Mouse (Mus musculus) ES-E14 (cell line): Measurements from ENCODE around the gene Pop5. TPM values are rescaled to one million over a fixed set of nuclear protein-coding genes. Genes with fewer than 3 reads are reported as not detected.

Source experiments
- DNase-seq: peaks from one replicate; pipeline ENCODE4 v3.0.0-alpha.2; 2013; ENCODE audit warnings: low read depth, low spot score
- H3K27ac ChIP-seq: 2 replicates; pipeline ENCODE4 v1.5.1; 2012; ENCODE audit warnings: low read depth, mild to moderate bottlenecking, low read length, moderate library complexity, mixed read lengths; ENCODE audit not compliant: poor library complexity, insufficient read depth, severe bottlenecking
- H3K36me3 ChIP-seq: 2 replicates; pipeline ENCODE4 v1.6.1; 2012; ENCODE audit warnings: mild to moderate bottlenecking, low read length, moderate library complexity, mixed read lengths; ENCODE audit not compliant: control insufficient read depth, poor library complexity, insufficient read depth, severe bottlenecking
- H3K4me1 ChIP-seq, 2 experiments: fragments of 150-350 bp in 1 of 2; sonication (generic) in 1 of 2; 2 replicates each; pipeline ENCODE4 v1.6.1; 2012; ENCODE audit warnings: low read length in 2 of 2, mild to moderate bottlenecking in 1 of 2, mixed read lengths in 1 of 2; ENCODE audit not compliant: control insufficient read depth in 2 of 2, insufficient read depth in 2 of 2, poor library complexity in 1 of 2
- H3K4me3 ChIP-seq, 2 experiments: fragments of 150-350 bp in 1 of 2; sonication (generic) in 1 of 2; 2 replicates each; pipeline ENCODE4 v1.5.1; 2012; ENCODE audit warnings: low read length in 2 of 2, low read depth in 1 of 2, mild to moderate bottlenecking in 1 of 2, mixed read lengths in 1 of 2; ENCODE audit not compliant: insufficient read depth in 1 of 2, poor library complexity in 1 of 2, severe bottlenecking in 1 of 2
- H3K9ac ChIP-seq: 2 replicates; pipeline ENCODE4 v1.6.1; 2012; ENCODE audit warnings: low read depth, mild to moderate bottlenecking, low read length, mixed read lengths; ENCODE audit not compliant: poor library complexity, insufficient read depth, severe bottlenecking
- H3K9me3 ChIP-seq: fragments of 150-350 bp; sonication (generic); 2 replicates; pipeline ENCODE4 v1.6.1; 2012; ENCODE audit warnings: low read depth, mild to moderate bottlenecking, low read length; ENCODE audit not compliant: control insufficient read depth, insufficient read depth
- CHD2 ChIP-seq: IDR thresholded peaks from 2 replicates; pipeline ENCODE4 v1.6.1; 2014; ENCODE audit warnings: mild to moderate bottlenecking, low read depth, low read length, inconsistent platforms
- HCFC1 ChIP-seq: IDR thresholded peaks from 2 replicates; pipeline ENCODE4 v1.6.1; 2012; ENCODE audit warnings: low read length, inconsistent platforms, borderline replicate concordance; ENCODE audit not compliant: insufficient read depth
- MAFK ChIP-seq: IDR thresholded peaks from 2 replicates; pipeline ENCODE4 v1.6.1; 2014; ENCODE audit warnings: mild to moderate bottlenecking, low read depth, low read length, inconsistent platforms; ENCODE audit not compliant: insufficient read depth
- ZC3H11A ChIP-seq: IDR thresholded peaks from 2 replicates; pipeline ENCODE4 v1.6.1; 2012; ENCODE audit warnings: low read depth, mild to moderate bottlenecking, inconsistent platforms, low read length, borderline replicate concordance
- ZNF384 ChIP-seq: IDR thresholded peaks from 2 replicates; pipeline ENCODE4 v1.6.1; 2012; ENCODE audit warnings: low read depth, low read length, inconsistent platforms
- in situ Hi-C, 2 experiments: fragments of 600-800 bp; cut with MboI; formaldehyde crosslinking; loops; one replicate each; pipeline ENCODE4 v1.15.1; 2025; ENCODE audit warnings: low sequenced_read_pairs in 2 of 2, inconsistent platforms in 1 of 2; ENCODE audit not compliant: unreplicated experiment in 2 of 2
- total RNA-seq: library from RNA; depleted of rRNA; stranded (reverse); fragments of 300-350 nt; gene quantifications from 2 replicates; pipeline ENCODE4 v1.2.3, GENCODE M21; 2012; rRNA removed

The Pop5 gene
- total RNA-seq: 155 and 174 TPM in 2 replicates

DNA sequence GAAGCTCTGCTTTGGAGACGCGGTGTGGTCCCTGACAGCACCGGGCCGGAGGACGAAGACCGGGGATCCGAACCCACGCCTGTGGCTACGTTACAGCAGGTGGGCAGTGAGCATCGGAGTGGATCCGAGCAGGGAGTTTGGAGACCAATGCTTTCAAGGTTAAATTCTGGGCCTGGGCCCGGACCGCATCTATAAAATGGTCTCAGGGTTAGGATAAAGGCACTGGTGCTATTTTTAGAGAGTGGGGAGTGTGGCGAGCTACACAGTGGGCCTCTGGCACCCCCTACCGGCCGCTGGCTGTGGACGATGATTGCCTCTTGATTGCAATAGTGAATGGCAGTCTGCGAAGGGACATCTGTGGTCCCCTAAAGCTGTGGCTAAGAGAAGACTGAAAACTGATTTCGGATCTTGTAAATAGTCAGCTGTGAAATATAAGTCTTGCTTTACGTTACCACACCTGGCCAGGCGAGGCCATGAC is at the start of gene Pop5:
Gene Pop5 (plus strand): TSS at position 51 of the 478 bp plus-strand sequence.
- DNase-seq: peak; percentile 86
- H3K4me1 ChIP-seq: peaks cover 2 to 13% of the 10 kb centered on the region in 2 experiments; a peak in 3 of 4 replicates
- H3K9me3 ChIP-seq: no peaks in the 10 kb centered on the region
- peaks cover 11% of the 10 kb centered on the region for H3K36me3 ChIP-seq
- H3K9ac ChIP-seq: peak within 1 kb of the TSS; percentile 60
- no peak within 1 kb of the TSS for H3K27ac ChIP-seq
- TF ChIP-seq HCFC1 (peak; percentile 59; the same call in 1 of the 2 replicates), ZC3H11A (peak; percentile 68), CHD2 (no peak)
- in situ Hi-C loops: no loop called here
- peak within 1 kb of the TSS; percentile 65 to 73 for H3K4me3 ChIP-seq

DNA sequence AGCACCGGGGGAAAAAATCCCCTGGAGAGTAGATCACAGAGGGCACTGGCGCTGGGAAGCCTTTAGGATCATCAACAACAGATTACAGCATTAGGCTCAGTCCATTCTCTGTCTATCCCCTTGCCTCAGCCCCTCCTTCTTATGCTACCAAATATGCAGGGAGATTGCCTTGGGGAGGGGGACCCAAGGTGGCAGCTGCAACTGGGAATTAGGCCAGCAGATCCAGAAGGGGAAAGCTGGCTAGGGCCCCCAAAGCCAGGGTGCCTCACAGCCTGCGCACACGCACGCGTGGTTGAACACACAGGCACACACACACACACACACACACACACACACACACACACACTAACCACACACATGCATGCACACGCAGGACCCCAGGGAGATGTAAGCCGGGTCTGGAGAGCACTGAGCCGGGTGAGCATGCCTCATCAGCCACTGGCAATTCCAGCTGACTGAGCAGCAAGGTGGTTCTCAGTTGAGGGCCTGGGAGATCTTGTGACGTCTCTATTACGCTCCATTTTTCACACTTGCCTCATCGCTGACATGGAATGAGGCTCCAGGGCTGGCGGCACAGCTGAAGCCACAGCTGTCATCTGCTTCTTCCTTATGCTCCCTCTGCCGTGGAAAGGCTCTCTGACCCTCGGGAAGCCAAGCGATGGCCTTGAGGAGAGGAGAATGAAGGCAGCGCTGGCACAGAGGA is 49.1 kb upstream of the Pop5 start:
- no peak for DNase-seq
- H3K9ac ChIP-seq: peak overlapping the region; percentile 62
- H3K36me3 ChIP-seq: no peaks in the 10 kb centered on the region
- TF ChIP-seq ZC3H11A: no peak
- TF ChIP-seq HCFC1: no peak
- no peak for TF ChIP-seq MAFK
- no peak for TF ChIP-seq CHD2
- H3K9me3 ChIP-seq: no peaks in the 10 kb centered on the region
- peaks cover 6 to 15% of the 10 kb centered on the region in 2 experiments for H3K4me1 ChIP-seq
- in situ Hi-C loops: no loop called here
- no peak overlapping the region for H3K27ac ChIP-seq
- peak overlapping the region; percentile 19 to 55 for H3K4me3 ChIP-seq

DNA sequence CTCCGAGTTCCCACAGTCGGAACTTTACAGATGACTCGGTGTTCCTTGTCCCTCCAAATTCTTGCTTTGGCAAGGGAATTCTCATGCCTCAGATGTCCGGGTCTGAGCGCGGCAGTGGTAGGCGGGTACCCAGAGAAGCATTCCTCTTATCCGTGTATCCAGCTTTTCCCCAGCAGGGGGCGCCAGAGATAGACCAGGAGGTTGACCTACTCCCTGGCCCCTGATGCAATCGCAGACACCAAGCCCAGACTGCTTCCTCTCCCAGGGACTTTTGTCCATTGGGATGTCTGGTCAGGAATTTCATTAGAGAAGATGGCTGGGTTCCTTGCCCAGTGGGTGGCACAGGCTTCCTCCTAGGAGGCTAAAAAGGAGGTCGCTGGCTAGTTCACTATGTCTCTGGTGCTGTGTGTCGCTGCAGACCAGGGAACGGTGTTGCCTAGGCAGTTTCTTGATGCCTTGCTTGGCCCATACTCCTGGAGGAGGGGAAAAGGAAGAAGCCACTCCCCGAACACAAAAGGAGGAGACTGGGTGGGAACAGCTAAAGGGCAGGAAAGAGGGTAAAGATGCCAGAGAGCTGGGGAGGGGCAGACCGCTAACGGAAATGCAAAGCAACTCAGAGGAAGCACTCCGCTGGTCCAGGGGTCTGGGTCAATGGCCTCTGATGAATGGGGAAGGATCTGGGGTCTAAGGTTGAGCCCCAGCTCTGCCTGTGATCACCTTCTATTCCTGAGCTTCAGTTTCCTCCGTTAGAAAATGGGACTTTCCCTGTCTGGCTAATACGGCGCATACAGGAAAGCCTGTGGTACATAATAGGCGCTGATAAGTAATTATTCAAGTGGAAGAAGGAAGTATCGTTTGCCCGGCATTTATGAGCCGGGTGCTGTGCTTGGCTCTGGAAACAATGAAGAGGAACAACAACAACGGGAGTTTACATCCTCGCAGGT is 48.2 kb upstream of the Pop5 start:
- Histone ChIP-seq H3K4me1 (peaks cover 6 to 13% of the 10 kb centered on the region in 2 experiments), H3K9ac (peak overlapping the region; percentile 79), H3K36me3 (no peaks in the 10 kb centered on the region), H3K27ac (peak overlapping the region; percentile 86), H3K9me3 (no peaks in the 10 kb centered on the region), H3K4me3 (peak overlapping the region; percentile 36 to 60)
- peak; percentile 98 for DNase-seq
- no peak for TF ChIP-seq ZNF384
- 0 out of 2 replicates have a peak, but pooled peaks have one; percentile 18 for TF ChIP-seq ZC3H11A
- TF ChIP-seq HCFC1: 0 out of 2 replicates have a peak, but pooled peaks have one; percentile 15
- in situ Hi-C loops: no loop called here

DNA sequence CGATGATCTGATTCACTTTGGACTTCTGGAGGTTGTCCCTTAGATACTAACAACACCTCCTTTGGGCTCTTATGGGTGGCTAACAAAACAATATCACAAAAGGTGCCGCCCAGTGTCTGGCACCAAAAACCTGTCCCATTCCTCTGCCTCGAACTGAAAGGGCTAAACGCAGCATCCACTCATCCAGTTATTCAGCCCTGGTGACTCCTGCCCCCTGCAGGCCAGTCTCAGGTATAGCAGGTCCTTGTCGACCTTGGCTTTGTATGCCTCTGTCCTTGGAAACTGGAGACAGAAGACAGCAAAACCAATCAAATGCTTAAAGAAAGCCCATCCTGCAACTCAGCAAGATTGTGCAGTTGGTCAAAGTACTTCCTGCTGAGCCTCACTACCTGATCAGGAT is 46.8 kb upstream of the Pop5 start:
- no peak overlapping the region for H3K4me3 ChIP-seq
- TF ChIP-seq ZC3H11A (no peak; the same call in 1 of the 2 replicates), MAFK (peak; percentile 54; the same call in 1 of the 2 replicates)
- peaks cover 8 to 13% of the 10 kb centered on the region in 2 experiments for H3K4me1 ChIP-seq
- peak; percentile 83 for DNase-seq
- no peaks in the 10 kb centered on the region for H3K9me3 ChIP-seq
- H3K9ac ChIP-seq: no peak overlapping the region
- no peaks in the 10 kb centered on the region for H3K36me3 ChIP-seq
- in situ Hi-C loops: no loop called here
- H3K27ac ChIP-seq: no peak overlapping the region
